Mouse (Mus musculus): ENCODE measurements around the gene Ybx2.

DNA sequence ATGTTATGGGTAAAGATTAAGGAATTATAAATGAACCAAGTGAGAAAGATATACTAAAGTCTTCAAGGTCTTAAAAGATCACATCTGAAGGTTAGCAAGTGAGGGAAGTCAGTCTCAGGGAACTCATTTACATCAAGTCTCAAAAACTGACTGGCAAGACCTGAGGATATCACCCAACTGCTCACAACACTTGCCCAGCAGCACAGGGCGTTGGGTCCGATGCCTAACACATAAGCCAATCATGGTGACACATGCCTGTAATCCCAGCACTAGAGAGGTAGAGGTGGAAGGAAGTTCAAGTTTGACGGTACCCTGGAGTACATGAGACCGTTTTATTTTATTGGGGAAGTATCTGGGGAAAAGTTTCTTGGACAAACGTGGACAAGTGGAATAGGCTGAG is 17.5 kb upstream of the Ybx2 start:
- TF ChIP-seq POLR2A (IDR thresholded peaks at IDR 0.05; ENCODE audit: low read depth, low read length) (no peak), CTCF (conservative IDR thresholded peaks at IDR 0.05 in 1 of 2, IDR thresholded peaks at IDR 0.05 in 1 of 2; ENCODE audit: low read depth in 2 of 2, low read length in 2 of 2) (no peak), BHLHE40 (IDR thresholded peaks at IDR 0.05; ENCODE audit: low read depth, low read length) (no peak), E2F4 (IDR thresholded peaks at IDR 0.05; ENCODE audit: insufficient replicate concordance, low read depth, low read length) (no peak), TBP (conservative IDR thresholded peaks at IDR 0.05; ENCODE audit: low read depth, low read length) (no peak), HCFC1 (IDR thresholded peaks at IDR 0.05; ENCODE audit: low read depth, low read length) (no peak), SMC3 (IDR thresholded peaks at IDR 0.05; ENCODE audit: low read depth, low read length) (no peak), ELF1 (IDR thresholded peaks at IDR 0.05; ENCODE audit: low read depth, low read length) (no peak), ZC3H11A (IDR thresholded peaks at IDR 0.05; ENCODE audit: low read depth, low read length) (no peak), USF1 (IDR thresholded peaks at IDR 0.05; ENCODE audit: low read depth, low read length) (no peak), USF2 (conservative IDR thresholded peaks at IDR 0.05; ENCODE audit: low read depth, low read length) (no peak)

All from CH12.LX (cell line).